ENCODE assay signal across 1 mouse cellular context in the genomic region with DNA sequence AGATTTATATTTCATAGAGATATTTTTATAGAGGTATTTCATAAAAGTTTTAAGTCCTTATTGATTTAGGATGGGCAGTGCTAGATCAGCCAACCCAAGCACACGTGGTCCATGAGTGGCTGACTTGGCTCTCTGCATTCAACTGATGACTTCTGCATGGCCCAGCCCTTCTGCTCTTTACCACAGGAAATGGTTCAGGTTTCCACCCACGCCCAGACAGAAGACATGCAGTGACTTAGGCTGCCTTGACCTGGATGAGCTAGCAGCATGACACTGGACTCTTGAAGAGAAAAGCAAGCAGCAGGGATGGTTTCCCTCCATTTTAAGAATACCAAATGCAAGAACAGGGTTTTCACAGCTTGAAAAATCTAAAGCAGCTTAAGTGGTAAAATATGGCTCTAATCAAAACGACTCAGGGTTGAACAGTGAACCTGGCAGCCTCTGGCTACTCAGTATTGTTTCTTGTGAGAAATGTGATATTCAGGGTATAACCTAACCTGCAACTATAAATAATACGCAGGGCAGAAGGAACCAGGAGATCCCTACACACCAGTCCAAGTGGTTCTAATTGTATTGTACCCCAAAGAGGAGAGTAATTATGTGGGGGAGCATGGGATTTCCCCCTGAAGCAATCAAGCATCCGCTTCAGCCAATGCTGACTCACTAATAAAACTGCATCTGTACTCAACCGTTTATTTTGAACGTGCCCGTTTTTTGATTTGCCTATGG.
TF ChIP-seq lines count a peak whose summit lies in the region.

No protein-coding gene starts in this region.

TF ChIP-seq in MEL, 35 proteins besides CTCF, POLR2A, EP300 and RAD21 (continued from another document):
- TF ChIP-seq MYC (IDR thresholded peaks at IDR 0.05; ENCODE audit: low read depth, low read length) (no peak), MEF2A (IDR thresholded peaks at IDR 0.05; ENCODE audit: extremely low read depth, insufficient replicate concordance, low read depth, low read length, poor library complexity, severe bottlenecking) (no peak), ETS1 (IDR thresholded peaks at IDR 0.05; ENCODE audit: low read depth, low read length) (no peak)
